Mouse (Mus musculus) cortical plate, adult 2 months (tissue): ENCODE results near the gene Mblac1.

ENCODE experiments used
- CTCF ChIP-seq: fragments of 200-500 bp; IDR thresholded peaks from 2 replicates; pipeline ENCODE4 v1.5.1; 2011; ENCODE audit warnings: mild to moderate bottlenecking, control low read depth, low read length; ENCODE audit not compliant: insufficient read depth; ENCODE audit errors: extremely low read depth
- POLR2A ChIP-seq: fragments of 200-500 bp; IDR thresholded peaks from 2 replicates; pipeline ENCODE4 v1.6.1; 2011; ENCODE audit warnings: mild to moderate bottlenecking, low read length, control low read depth; ENCODE audit not compliant: insufficient read depth; ENCODE audit errors: extremely low read depth

GRCm38 (mm10) chr5:138202086-138202485 is 8.0 kb downstream of the Mblac1 start:
- TF ChIP-seq CTCF, result no peak
- TF ChIP-seq POLR2A, result no peak
